Mouse (Mus musculus) CH12F3 (cell line): ENCODE data around the gene Scnm1.
"Not testable (repeated sequence)": the region's sequence is repeated elsewhere in the genome, so short reads cannot be mapped to it uniquely, and the experiment has no call there.

Source experiments
- in situ Hi-C: fragments of 300-500 bp; cut with MboI; formaldehyde crosslinking; loops from 2 replicates; pipeline ENCODE4 v1.14.3; 2020; ENCODE audit warnings: low sequenced_read_pairs

The Scnm1 gene

DNA sequence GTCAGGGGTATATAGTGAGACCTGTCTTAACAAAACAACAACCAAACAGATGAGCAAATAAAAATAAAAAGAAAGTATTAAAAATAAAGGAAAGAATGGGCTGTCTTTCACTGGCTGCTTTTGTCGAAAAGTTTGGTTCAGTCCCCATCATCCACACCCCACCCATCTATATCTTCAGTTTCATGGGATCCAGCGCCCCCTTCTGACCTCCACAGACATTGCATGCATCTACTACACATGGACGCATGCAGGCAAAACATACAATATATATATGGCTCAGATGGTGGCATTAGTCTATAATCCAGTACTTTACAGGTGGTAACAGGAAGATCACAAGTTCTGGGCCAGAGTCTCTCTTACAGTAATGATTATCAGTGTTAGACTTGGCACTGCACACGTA lies 20.1 kb upstream of the Scnm1 start:
- in situ Hi-C loops, result no loop called here

DNA sequence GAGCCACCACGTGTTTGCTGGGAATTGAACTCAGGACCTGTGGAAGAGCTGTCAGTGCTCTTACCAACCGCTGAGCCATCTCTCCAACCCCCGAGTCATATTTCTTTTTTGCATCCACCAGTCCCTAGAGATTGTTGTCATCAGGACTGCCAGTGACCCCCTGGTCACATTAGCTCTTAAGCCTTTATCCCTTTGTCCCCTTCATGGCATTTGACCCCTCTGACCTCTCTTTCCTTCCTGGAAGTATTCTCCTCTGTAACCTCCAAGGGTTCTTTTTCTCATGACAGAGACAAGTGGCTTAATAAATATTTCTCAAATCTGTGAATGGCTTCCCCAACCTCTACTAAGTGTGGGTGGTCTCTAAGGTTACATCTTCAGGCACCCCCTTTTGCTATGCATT lies 14.1 kb upstream of the Scnm1 start:
- in situ Hi-C loops, result loop anchor here (10.0 kb wide), 1 partner anchor 117 kb away; no protein-coding TSS in a partner anchor

- in situ Hi-C loops, result loop anchor here (10.0 kb wide), 1 partner anchor 122 kb away; no protein-coding TSS in a partner anchor
These were observed 8.8 kb upstream of the Scnm1 start for GRCm38 (mm10) chr3:95142617-95143011.

GRCm38 (mm10) chr3:95141952-95142616 lies 8.3 kb upstream of the Scnm1 start, which contains the start of gene Tnfaip8l2:
Gene Tnfaip8l2, minus strand, starts transcription at chr3:95142360.
- in situ Hi-C loops, result loop anchor here (10.0 kb wide), 1 partner anchor 123 kb away; no protein-coding TSS in a partner anchor

DNA sequence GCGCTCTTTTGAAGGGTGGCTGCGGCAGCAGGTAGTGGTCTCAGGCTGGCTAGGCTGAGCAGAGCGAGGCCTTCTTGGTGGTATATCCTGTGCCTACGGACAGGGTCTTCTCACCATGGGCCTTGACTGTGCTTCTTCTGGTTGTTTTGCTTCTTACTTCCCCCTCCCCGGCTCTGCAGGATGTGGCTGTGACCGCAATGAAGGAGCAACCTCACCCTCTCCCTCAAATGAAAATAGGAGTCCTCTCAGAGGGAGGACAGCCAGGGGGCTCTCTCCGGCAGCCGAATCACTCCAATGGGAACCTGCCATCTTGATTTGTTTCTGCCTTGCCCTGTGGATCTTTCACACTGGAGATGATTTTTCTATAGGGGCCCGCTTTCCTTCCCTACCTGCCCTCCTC lies 7.7 kb upstream of the Scnm1 start:
- in situ Hi-C loops, result loop anchor here (10.0 kb wide), 1 partner anchor 123 kb away; no protein-coding TSS in a partner anchor

- in situ Hi-C loops, result loop anchor here (10.0 kb wide), 1 partner anchor 124 kb away; no protein-coding TSS in a partner anchor
These were observed 7.0 kb upstream of the Scnm1 start for GRCm38 (mm10) chr3:95140795-95141194.

DNA sequence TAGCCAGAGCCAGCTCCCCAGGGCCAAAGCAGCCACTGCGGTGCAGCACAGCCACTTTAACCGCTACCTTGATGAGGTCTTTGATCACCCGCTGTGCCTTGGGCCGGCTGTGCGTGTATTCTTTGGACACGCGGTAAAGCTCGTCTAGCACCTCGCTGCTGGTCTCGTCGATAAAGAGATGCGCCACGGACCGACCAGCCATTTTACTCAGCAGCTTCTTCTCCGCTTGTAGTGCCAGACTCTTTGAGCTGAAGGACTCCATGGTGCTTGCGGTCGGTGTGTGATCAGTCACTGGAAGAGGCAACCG lies 6.4 kb upstream of the Scnm1 start:
- in situ Hi-C loops, result loop anchor here (10.0 kb wide), 1 partner anchor 125 kb away; no protein-coding TSS in a partner anchor

GRCm38 (mm10) chr3:95139586-95140288 lies 5.9 kb upstream of the Scnm1 start:
- in situ Hi-C loops, result loop anchor here (10.0 kb wide), 1 partner anchor 125 kb away; no protein-coding TSS in a partner anchor

DNA sequence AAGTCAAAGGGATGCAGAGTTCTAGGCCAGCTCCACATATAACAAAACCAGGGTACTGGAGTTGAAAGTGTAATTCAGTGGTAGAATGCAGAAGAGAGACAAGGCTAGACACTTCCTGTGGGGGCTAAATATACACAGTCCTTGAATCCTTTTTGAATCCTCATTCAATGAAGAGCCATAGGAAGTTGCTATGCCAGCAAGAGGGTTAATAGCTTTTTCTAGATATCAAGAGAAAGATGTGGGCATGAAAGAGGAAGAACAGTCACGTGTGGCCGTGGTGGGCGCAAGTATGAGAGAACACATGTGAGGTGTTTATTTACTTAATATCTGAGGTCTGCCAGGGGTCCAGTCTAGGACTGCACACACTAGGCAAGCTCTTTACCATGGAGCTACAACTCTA lies 2.5 kb upstream of the Scnm1 start:
- in situ Hi-C loops, result no loop called here

- in situ Hi-C loops, result no loop called here
These were observed 1.7 kb upstream of the Scnm1 start for GRCm38 (mm10) chr3:95135433-95136052.

DNA sequence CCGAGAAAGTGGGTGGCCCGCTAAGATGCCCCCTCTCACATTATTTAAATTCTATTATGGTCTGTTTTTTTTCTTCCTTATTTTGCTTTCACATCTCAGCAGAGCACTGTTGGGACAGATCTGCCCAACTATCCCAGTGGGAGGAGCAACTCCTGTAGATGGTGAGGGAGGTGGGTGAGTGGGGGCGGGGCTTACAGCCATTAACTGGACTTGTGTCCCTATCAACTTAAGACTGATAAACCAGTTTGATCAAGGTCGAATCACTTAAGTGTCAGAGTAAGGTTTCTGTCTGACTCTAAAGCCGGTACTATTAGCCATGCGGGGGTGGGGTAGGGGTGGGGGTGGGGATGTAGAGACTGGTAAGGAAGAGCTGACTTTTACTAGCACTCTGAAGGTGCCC lies 1.2 kb upstream of the Scnm1 start:
- in situ Hi-C loops, result no loop called here

DNA sequence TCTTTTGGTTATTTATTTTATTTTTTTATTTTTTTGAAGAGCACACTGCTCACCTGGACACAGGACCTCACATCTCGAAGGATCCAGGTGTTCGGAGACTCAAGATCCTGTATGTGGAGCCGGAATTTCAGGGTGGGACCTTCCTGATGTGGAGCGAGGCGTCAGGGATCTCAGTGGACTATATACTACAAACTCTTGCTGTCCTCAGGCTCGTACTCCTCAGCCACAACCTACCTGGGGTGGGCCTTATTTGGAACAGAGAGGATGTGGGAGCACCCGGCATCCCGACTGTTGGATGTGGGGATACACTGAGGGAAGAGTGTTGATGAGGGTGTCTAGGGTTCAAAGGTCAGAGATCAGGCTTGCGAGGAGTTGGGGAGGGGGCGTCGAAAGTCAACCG lies 322 bp upstream of the Scnm1 start:
- in situ Hi-C loops, result not testable (repeated sequence)

- in situ Hi-C loops, result no loop called here
These were observed 635 bp downstream of the Scnm1 start for GRCm38 (mm10) chr3:95133176-95133575.

GRCm38 (mm10) chr3:95132389-95132788 lies 1.4 kb downstream of the Scnm1 start:
- in situ Hi-C loops, result not testable (repeated sequence)

DNA sequence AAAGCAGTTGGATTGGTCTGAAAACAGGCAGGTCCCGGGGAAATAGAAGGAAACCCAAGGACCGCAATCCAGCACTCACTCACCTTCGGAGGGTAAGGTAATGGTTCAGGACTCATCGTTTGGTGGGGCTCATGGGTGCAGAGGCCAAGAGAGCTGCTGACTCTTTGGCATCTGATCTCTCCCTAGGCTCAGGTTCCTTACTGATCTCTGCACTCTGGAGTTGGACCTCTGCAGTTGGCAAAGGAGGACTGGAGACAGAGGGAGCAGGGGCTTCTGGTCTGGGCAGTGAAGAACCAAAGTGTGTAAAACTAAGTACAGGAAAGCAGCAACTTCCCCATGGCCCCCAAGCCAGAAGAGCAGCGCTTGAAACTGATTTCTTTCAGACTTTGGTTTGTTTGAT lies 3.7 kb downstream of the Scnm1 start:
- in situ Hi-C loops, result no loop called here

DNA sequence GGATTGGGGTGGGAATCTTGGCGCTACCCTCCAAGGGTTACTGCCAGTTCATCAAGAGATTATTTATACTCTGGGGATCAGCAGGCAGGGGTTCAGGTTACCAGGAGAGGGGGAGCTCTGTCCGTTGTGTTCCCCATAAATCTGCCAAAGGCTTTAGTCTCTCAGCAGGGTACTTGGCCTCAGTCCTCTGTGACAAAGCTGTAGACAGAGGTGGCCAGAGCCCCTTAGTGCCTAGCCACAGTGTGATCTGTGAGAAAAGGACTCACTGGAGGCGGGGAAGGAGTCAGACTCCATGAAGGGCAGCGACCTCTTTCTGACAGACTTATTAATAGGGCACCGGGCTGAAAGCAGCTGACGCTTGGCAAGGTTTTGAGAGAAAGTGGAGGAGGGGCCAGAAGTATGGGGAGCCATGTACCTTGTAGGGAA lies 4.6 kb downstream of the Scnm1 start:
- in situ Hi-C loops, result no loop called here

GRCm38 (mm10) chr3:95124972-95125371 lies 8.8 kb downstream of the Scnm1 start:
- in situ Hi-C loops, result no loop called here

GRCm38 (mm10) chr3:95124246-95124645 lies 9.6 kb downstream of the Scnm1 start, which contains the start of gene Tmod4:
Gene Tmod4, plus strand, starts transcription at chr3:95124476.
- in situ Hi-C loops, result no loop called here

DNA sequence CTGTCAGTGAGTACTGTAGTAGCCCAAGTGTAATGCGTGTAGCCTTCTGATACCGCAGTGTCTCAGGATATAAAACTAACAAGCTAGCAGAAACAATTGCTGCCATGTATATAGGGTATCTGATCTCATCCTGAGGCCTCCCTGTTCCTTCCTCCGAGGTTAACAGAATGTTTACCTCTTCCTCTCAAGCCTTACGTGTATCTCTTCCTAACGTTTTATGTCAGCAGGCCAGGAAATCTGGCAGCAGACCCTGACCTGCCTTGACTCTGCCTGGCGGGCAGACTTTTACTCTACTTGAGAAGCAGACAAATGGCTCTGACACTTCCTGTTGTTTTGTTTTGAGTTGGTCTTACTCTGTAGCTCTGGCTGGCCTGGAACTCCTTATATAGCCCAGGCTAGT lies 12.2 kb downstream of the Scnm1 start:
- in situ Hi-C loops, result no loop called here

DNA sequence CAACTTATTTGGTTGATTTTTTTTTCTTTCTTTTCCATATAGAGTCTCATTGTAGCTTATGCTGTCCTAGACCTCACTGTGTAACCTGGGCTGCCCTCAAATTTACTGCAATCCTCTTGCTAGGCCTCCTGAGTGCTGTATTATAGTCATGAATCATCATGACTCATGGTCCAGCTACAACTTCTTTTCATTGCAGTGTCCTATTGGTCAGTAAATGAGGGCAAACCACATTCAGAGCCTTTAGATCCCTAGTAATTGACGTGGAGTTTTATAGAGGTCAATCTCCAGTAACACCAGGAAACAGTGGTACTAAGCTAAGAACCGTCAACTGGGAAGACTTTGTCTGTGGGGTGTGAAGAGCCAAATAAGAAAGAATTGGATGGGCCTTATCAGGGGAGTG lies 16.1 kb downstream of the Scnm1 start:
- in situ Hi-C loops, result no loop called here

- in situ Hi-C loops, result no loop called here
These were observed 21.1 kb downstream of the Scnm1 start for GRCm38 (mm10) chr3:95112760-95113159.
